Mouse (Mus musculus) limb, embryonic 15.5 days (tissue): ENCODE results near the gene Ywhah. TPM values are rescaled to one million over a fixed set of nuclear protein-coding genes. Genes with fewer than 3 reads are reported as not detected.
"Not testable (repeated sequence)": the region's sequence is repeated elsewhere in the genome, so short reads cannot be mapped to it uniquely, and the experiment has no call there.

Experiments
- ATAC-seq: fragments of 200-750 bp; cut with Nextera tagmentation; 2 replicates; pipeline ENCODE4 v1.8.0; 2017; ENCODE audit warnings: low read depth, moderate TSS enrichment; ENCODE audit not compliant: insufficient number of reproducible peaks, low FRiP score, low TSS enrichment
- H3K27ac ChIP-seq: fragments of 300-500 bp; sonication (generic); 2 replicates; pipeline ENCODE4 v1.5.1; 2015; ENCODE audit warnings: moderate library complexity, mild to moderate bottlenecking, inconsistent platforms
- H3K27me3 ChIP-seq: fragments of 300-500 bp; sonication (generic); 2 replicates; pipeline ENCODE4 v1.6.1; 2015; ENCODE audit warnings: inconsistent platforms
- H3K36me3 ChIP-seq: fragments of 300-500 bp; sonication (generic); 2 replicates; pipeline ENCODE4 v1.6.1; 2015; ENCODE audit warnings: inconsistent platforms
- H3K4me1 ChIP-seq: fragments of 300-500 bp; sonication (generic); 2 replicates; pipeline ENCODE4 v1.6.1; 2015; ENCODE audit warnings: inconsistent platforms
- H3K4me2 ChIP-seq: fragments of 300-500 bp; sonication (generic); 2 replicates; pipeline ENCODE4 v1.6.1; 2015; ENCODE audit warnings: mild to moderate bottlenecking, inconsistent platforms
- H3K4me3 ChIP-seq: fragments of 300-500 bp; sonication (generic); 2 replicates; pipeline ENCODE4 v1.5.1; 2015; ENCODE audit warnings: mild to moderate bottlenecking, inconsistent platforms
- H3K9ac ChIP-seq: fragments of 300-500 bp; sonication (generic); 2 replicates; pipeline ENCODE4 v1.6.1; 2015; ENCODE audit warnings: inconsistent platforms
- H3K9me3 ChIP-seq: fragments of 300-500 bp; sonication (generic); 2 replicates; pipeline ENCODE4 v1.6.1; 2016; ENCODE audit warnings: inconsistent platforms
- WGBS: fragments of 180-500 bp; shearing (Covaris S2); methylation state at CpG from one replicate; pipeline ENCODE4 v1.1.7; 2015; 5-methylcytosine and 5-hydroxymethylcytosine counted together
- polyA plus RNA-seq: library from polyadenylated mRNA; unstranded; fragments of >200 nt; fragmentation: Nextera tagmentation; extraction: Ambion mirVana; gene quantifications from 2 replicates; pipeline ENCODE4 v1.2.1, GENCODE M21; 2015

Ywhah gene
- polyA plus RNA-seq, 1 experiment from 2014 or later, result 363 TPM

DNA sequence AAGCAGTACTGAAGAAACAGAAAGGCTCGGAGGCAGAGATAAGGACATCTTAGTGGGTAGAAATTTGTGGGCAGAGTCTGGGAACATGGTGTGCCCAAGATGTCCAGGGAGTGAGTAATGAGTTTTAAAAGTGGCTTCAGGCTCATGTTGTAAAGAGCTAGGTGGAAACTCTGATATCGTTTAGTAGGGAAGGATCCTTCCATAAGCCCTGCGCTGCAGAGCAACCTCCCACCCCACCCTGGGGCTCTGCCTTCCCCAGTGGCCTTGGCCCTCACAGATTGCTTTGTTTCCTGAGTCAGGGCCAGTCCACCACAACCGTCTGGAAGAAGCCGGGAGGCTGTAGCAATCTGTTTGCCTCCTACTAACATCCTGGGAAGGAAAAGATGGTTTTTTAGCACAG is 3.0 kb upstream of the Ywhah start:
- Histone ChIP-seq H3K4me1 (peaks cover 20% of the 10 kb centered on the region), H3K4me3 (no peak overlapping the region), H3K36me3 (no peaks in the 10 kb centered on the region), H3K27me3 (no peaks in the 10 kb centered on the region), H3K9me3 (no peaks in the 10 kb centered on the region), H3K27ac (no peak overlapping the region), H3K9ac (no peak overlapping the region), H3K4me2 (no peak overlapping the region)
- WGBS, result 55% methylated on average over 5 of the region's 5 CpGs
- no peak for ATAC-seq

DNA sequence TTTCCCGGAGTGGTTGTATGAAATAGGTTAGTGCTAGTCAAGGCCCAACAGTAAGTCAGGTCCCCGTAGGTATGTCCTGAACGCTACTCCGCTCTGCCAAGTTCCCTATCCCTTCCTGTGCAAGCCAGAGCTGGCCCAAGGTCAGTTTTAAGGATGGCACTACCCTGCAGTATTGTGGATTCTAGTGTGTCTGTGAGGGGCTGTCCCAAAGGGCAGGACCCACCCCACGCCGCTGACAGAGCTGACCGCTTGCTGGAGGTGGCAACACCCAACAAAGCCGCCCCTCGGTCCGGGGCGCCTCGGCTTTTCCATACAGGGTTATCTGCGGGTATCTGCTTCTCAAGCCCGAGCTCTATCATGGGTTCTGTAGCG is 441 bp upstream of the Ywhah start:
- 2% methylated on average over 15 of the region's 15 CpGs for WGBS

DNA sequence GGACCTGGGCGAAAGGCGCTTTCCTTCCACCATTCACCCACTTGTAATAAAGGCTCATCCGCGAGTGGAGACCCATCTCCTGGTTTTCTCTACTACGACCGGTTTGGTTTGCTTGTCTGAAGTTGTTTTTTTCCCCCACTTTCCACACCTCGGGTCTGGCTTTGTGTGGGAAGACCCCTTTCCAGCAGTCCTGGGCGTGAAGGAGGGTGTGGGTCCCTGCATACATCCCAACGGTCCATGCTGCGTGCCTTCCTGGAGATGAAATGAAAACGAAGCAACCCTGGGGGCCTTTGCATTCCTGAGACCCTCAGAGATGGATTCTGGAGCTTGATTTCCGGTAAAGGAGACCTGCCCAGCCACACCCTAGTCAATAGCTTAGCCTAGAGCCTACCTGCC is 808 bp downstream of the Ywhah start:
- Histone ChIP-seq H3K4me2 (peak overlapping the region; percentile 59), H3K9ac (peak overlapping the region; percentile 90), H3K4me1 (peaks cover 15% of the 10 kb centered on the region; the same call in 1 of the 2 replicates), H3K4me3 (peak overlapping the region; percentile 90), H3K36me3 (peaks cover 14% of the 10 kb centered on the region; the same call in 1 of the 2 replicates), H3K9me3 (no peaks in the 10 kb centered on the region), H3K27me3 (no peaks in the 10 kb centered on the region), H3K27ac (peak overlapping the region; percentile 100)
- under 1% methylated on average over 12 of the region's 12 CpGs for WGBS
- ATAC-seq, result no peak

More for the DNA sequence above, 441 bp upstream of the Ywhah start:
- Histone ChIP-seq H3K4me3 (peak overlapping the region; percentile 90), H3K36me3 (peaks cover 10% of the 10 kb centered on the region; the same call in 1 of the 2 replicates), H3K9me3 (no peaks in the 10 kb centered on the region), H3K9ac (peak overlapping the region; percentile 47), H3K27ac (peak overlapping the region; percentile 100), H3K27me3 (no peaks in the 10 kb centered on the region), H3K4me1 (peaks cover 15% of the 10 kb centered on the region; the same call in 1 of the 2 replicates), H3K4me2 (peak overlapping the region; percentile 61)
- ATAC-seq, result peak; percentile 26

DNA sequence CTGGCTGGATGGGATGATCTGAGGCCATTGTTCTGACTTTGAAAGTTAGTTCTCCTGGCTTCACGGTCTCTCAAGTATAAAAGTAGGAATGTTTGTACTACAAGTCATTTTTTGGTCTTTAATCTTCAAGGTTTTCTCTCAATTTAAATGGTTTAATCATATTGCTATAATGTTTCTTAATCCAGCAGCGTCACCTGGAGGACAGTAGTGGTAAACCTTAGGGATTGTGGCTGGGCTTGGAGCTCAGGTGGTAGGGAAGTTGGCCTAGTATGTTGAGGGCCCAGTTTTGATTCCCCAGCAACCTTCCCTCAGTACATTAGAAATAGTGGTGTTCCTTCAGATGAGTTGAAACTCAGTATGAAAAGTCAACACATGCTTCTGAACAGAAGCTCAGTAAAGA is 3.0 kb downstream of the Ywhah start:
- 88% methylated on average over 2 of the region's 2 CpGs for WGBS
- H3K4me3 ChIP-seq, result no peak overlapping the region
- H3K36me3 ChIP-seq, result peaks cover 24% of the 10 kb centered on the region
- no peaks in the 10 kb centered on the region for H3K9me3 ChIP-seq
- H3K27ac ChIP-seq, result no peak overlapping the region
- peaks cover 15% of the 10 kb centered on the region; the same call in 1 of the 2 replicates for H3K4me1 ChIP-seq
- H3K27me3 ChIP-seq, result no peaks in the 10 kb centered on the region
- H3K9ac ChIP-seq, result no peak overlapping the region
- ATAC-seq, result no peak
- no peak overlapping the region for H3K4me2 ChIP-seq

DNA sequence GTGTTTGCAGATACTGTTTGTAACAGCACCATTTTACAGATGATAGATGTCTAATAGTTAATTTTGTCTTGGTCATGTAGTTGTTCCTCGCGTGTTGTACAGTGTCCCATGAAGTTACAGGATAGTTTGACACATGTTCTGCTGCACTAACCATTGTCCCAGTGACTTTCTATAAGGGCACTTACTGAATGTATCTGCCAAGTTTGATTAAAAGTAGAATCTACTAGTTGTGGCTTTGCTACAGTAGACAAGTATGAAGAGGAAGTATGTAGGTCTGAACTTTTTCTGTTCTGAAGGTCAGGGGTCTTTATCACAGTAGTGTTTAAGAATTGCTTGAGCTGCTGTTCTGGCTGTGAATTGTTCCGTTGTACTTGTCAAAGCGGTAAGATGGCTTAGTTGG is 4.7 kb downstream of the Ywhah start:
- WGBS, result 94% methylated on average over 4 of the region's 4 CpGs
- Histone ChIP-seq H3K4me3 (no peak overlapping the region), H3K27ac (no peak overlapping the region), H3K4me2 (no peak overlapping the region), H3K36me3 (peaks cover 30% of the 10 kb centered on the region), H3K9ac (no peak overlapping the region), H3K27me3 (no peaks in the 10 kb centered on the region), H3K4me1 (peaks cover 9% of the 10 kb centered on the region; the same call in 1 of the 2 replicates), H3K9me3 (no peaks in the 10 kb centered on the region)
- no peak for ATAC-seq

DNA sequence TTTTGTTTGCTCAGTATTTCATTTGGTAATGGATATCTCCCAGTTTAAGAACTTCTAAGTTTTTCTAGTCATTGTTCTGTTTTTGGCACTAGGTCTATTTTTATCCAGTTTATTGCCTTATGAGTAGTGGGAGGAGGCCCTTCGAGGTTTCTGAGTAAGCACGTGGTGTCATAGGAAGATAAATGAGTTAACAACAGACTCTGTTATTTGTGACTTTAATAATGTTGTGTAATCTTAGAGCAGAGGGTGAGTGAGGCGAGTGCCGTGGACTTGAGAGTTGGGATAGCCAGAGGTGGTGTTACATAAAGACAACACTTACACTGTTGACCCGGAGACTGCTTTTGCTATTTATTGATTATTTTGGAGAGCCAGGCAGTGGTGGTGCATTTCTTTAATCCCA is 5.9 kb downstream of the Ywhah start:
- Histone ChIP-seq H3K27me3 (no peaks in the 10 kb centered on the region), H3K9me3 (no peaks in the 10 kb centered on the region), H3K4me2 (no peak overlapping the region), H3K27ac (no peak overlapping the region), H3K9ac (no peak overlapping the region), H3K4me3 (no peak overlapping the region), H3K4me1 (peaks cover 9% of the 10 kb centered on the region; the same call in 1 of the 2 replicates), H3K36me3 (peaks cover 35% of the 10 kb centered on the region)
- WGBS, result 64% methylated on average over 5 of the region's 5 CpGs
- no peak for ATAC-seq

DNA sequence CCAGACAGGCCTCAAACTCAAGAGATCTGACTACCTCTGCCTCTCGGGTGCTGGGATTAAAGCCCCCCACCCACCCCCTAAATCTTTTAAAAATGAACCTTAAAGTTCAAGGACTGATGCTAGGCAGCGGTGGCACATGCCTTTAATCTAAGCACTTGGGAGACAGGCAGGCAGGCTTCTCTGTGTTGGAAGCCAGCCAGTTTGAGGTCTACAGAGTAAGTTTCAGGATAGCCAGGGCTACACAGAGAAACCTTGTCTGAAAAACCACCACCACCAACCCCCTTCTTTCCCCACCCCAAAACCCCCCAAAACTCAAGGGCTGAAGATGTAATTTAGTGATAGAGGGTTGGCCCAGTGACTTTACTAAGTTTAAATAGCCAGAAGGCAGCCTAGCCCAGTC is 10.0 kb downstream of the Ywhah start:
- Histone ChIP-seq H3K9me3 (no peaks in the 10 kb centered on the region), H3K27me3 (no peaks in the 10 kb centered on the region), H3K36me3 (peaks cover 25% of the 10 kb centered on the region), H3K4me2 (no peak overlapping the region), H3K4me1 (no peaks in the 10 kb centered on the region), H3K4me3 (no peak overlapping the region), H3K27ac (no peak overlapping the region), H3K9ac (no peak overlapping the region)
- 62% methylated on average over 2 of the region's 2 CpGs for WGBS
- no peak for ATAC-seq

DNA sequence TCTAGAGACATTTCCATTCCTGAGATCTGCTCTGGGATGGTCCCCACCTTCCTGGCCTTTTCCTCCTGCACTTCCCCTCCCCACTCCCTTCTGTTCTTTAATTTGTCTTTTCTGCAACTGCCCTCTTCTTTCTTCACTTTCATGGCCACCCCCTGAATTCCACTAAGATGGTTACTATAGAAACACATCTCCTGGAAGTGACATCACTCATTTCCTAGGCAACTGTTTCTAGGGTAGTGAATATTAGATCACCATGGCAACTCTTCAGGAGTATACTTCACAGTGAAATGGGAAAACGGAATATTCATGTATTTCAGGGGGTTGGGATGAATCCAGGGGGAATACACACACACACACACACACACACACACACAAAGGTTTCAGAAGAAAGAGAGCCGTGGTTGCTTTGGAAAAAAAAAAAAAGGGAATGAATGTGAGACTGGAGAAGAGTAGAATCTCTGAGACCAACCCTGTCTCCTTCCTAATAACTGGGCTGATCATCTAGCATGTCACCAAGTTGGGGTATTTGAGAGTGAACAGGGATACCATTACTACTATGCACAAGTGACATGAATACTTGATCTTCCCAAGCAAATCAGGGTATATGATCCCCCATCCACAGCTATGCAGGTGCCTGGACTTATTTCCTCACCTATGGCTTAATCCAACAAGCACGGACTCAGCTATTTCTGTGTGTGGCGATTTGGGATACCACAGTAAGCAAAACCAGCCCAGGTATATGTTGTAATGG is 12.0 kb downstream of the Ywhah start:
- no peaks in the 10 kb centered on the region for H3K4me1 ChIP-seq
- no peak overlapping the region for H3K4me2 ChIP-seq
- 60% methylated on average over 4 of the region's 4 CpGs for WGBS
- no peaks in the 10 kb centered on the region for H3K9me3 ChIP-seq
- peak overlapping the region; percentile 54; the same call in 1 of the 2 replicates for H3K27ac ChIP-seq
- no peak overlapping the region for H3K9ac ChIP-seq
- H3K36me3 ChIP-seq, result peaks cover 16% of the 10 kb centered on the region
- no peak for ATAC-seq
- H3K27me3 ChIP-seq, result no peaks in the 10 kb centered on the region
- H3K4me3 ChIP-seq, result no peak overlapping the region

DNA sequence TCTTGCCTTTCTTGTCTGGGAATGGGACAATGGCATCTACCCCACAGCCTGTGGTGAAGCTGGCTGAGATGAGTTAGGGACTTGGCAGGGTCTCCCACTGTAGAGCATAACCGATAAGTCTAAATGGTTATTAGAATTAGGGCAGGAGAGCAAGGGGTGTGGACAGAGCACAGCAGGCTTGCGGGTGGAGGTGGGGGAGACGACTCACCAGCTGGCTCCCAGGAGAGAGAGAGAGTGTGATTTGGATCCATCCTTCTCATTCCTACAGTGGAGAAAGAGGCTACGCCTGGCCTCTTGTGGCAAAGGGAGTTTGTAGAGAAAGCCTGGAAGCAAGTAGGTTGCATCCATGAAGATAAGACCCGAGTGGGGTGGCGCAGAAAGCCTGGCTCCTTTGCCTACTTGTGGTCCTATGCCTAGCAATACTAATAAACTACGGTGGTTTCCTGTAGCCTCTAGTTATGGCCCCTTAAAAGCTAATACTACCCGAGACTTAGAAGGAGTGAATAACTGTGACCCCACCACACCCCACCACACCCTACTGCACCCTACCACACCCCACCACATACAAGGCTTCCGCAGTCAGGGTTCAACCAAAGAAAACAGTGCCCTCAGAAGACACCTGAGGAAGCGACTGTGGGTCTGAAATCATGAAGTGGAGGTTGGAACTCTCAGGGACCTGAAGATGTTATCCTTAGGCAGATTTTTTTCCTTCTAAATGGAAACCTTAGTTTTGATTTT is 13.6 kb downstream of the Ywhah start:
- ATAC-seq, result no peak
- H3K27me3 ChIP-seq, result no peaks in the 10 kb centered on the region
- peaks cover 12% of the 10 kb centered on the region for H3K36me3 ChIP-seq
- whole genome bisulfite sequencing, result 73% methylated on average over 10 of the region's 10 CpGs
- no peak overlapping the region for H3K9ac ChIP-seq
- H3K4me3 ChIP-seq, result no peak overlapping the region
- no peaks in the 10 kb centered on the region for H3K4me1 ChIP-seq
- no peaks in the 10 kb centered on the region for H3K9me3 ChIP-seq
- no peak overlapping the region for H3K27ac ChIP-seq
- H3K4me2 ChIP-seq, result no peak overlapping the region

DNA sequence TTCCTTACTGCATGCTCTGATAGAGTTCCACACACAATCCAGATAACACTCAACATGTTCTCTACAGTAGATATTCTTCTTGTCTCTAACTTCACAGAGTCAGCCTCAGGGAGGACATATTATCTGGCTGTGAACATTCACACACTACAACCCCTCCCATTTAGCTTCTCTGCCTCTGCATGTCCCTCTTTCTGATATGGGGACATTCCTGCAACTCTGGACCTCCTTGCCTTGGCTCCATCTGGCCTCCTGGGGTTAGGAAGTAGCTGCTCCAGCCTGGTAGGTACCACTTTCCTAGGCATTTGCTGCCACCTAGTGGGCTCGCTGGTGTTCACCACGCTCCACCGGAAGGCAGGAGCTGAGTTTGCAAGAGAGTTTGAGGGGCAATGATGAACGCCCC is 14.5 kb downstream of the Ywhah start:
- Histone ChIP-seq H3K36me3 (peaks cover 8% of the 10 kb centered on the region), H3K27me3 (no peaks in the 10 kb centered on the region), H3K27ac (no peak overlapping the region), H3K9me3 (no peaks in the 10 kb centered on the region), H3K4me2 (no peak overlapping the region), H3K4me1 (no peaks in the 10 kb centered on the region), H3K4me3 (no peak overlapping the region), H3K9ac (no peak overlapping the region)
- ATAC-seq, result peak; percentile 37; the same call in 1 of the 2 replicates
- WGBS, result 0% methylated on average over 4 of the region's 4 CpGs

DNA sequence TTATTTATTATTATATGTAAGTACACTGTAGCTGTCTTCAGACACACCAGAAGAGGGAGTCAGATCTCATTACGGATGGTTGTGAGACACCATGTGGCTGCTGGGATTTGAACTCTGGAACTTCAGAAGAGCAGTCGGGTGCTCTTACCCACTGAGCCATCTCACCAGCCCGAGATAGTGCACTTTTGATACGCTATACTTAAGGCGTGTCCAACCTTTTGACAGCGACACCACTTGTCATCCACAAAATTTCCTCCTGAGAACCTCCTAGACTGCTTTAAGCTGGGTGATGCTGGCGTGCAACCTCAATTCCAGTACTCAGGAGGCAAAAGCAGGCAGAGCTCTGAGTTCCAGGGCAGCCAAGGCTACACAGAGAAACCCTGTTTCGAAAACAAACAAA is 15.0 kb downstream of the Ywhah start:
- H3K9ac ChIP-seq, ATAC-seq, H3K9me3 ChIP-seq, H3K36me3 ChIP-seq, H3K4me1 ChIP-seq, H3K27ac ChIP-seq, H3K4me3 ChIP-seq, H3K4me2 ChIP-seq, H3K27me3 ChIP-seq: not testable (repeated sequence)
- 45% methylated on average over 8 of the region's 8 CpGs for WGBS

DNA sequence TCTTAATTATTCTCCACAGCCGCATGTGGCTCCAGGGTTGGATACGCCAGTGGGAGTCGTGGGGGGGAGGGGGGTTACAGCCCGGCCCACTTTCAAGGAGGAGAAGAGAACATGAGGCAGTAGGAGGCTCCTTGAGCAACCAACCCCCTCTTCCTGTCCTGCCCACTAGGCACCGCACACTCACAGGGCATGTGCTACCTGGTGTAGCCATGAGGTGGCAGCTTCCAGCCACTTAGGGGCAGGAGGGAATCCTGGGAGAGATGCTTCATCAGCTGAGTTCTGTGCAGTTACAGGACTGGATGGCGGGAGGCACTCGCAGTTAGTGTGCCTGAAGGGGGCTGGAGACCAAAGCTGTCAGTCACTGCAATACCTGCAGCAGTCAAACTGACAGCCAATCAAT is 15.5 kb downstream of the Ywhah start:
- WGBS, result 15% methylated on average over 7 of the region's 7 CpGs
- no peak overlapping the region for H3K4me3 ChIP-seq
- no peaks in the 10 kb centered on the region for H3K36me3 ChIP-seq
- H3K4me1 ChIP-seq, result no peaks in the 10 kb centered on the region
- H3K9me3 ChIP-seq, result no peaks in the 10 kb centered on the region
- no peak for ATAC-seq
- no peak overlapping the region for H3K4me2 ChIP-seq
- H3K27me3 ChIP-seq, result no peaks in the 10 kb centered on the region
- no peak overlapping the region for H3K9ac ChIP-seq
- H3K27ac ChIP-seq, result no peak overlapping the region
